Mouse (Mus musculus) thymus, adult 2 months (tissue): ENCODE data around the gene Lyrm1.

Experiments used
- CTCF ChIP-seq: fragments of 200-500 bp; IDR thresholded peaks from 2 replicates; pipeline ENCODE4 v1.5.1; 2012; ENCODE audit warnings: mild to moderate bottlenecking, control low read depth, low read length, moderate library complexity, borderline replicate concordance; ENCODE audit not compliant: control insufficient read depth, poor library complexity, insufficient read depth; ENCODE audit errors: extremely low read depth
- POLR2A ChIP-seq: fragments of 200-500 bp; IDR thresholded peaks from 2 replicates; pipeline ENCODE4 v1.6.1; 2012; ENCODE audit warnings: mild to moderate bottlenecking, low read length, control low read depth, moderate library complexity; ENCODE audit not compliant: control insufficient read depth, poor library complexity, insufficient read depth; ENCODE audit errors: extremely low read depth

GRCm38 (mm10) chr7:119898247-119898856 lies 2.7 kb downstream of the Lyrm1 start:
- TF ChIP-seq CTCF, result no peak
- TF ChIP-seq POLR2A, result no peak
